Mouse (Mus musculus) hindbrain, embryonic 14.5 days (tissue): ENCODE data around the gene Rbm33. TPM values are rescaled to one million over a fixed set of nuclear protein-coding genes. Genes with fewer than 3 reads are reported as not detected.

Experiments used
- polyA plus RNA-seq: library from polyadenylated mRNA; unstranded; fragments of >200 nt; fragmentation: Nextera tagmentation; extraction: Ambion mirVana; gene quantifications from 2 replicates; pipeline ENCODE4 v1.2.1, GENCODE M21; 2014

Gene Rbm33
- polyA plus RNA-seq, 1 experiment from 2014 or later: 20.2 TPM

Other genes starting within 250 kb of the Rbm33 start
- 79.0 and 92.6 TPM in 2 replicates for gene Insig1, start 245.8 kb upstream of the Rbm33 start, polyA plus RNA-seq
- gene En2, start 151.4 kb upstream of the Rbm33 start, polyA plus RNA-seq: 0.07 and 0.98 TPM in 2 replicates
- 2.3 and 30.6 TPM in 2 replicates for gene Cnpy1, start 71.3 kb upstream of the Rbm33 start, polyA plus RNA-seq
- 1.3 and 1.4 TPM in 2 replicates for gene Shh, start 150.1 kb downstream of the Rbm33 start, polyA plus RNA-seq